Mouse (Mus musculus): ENCODE data around the gene Ubac1. TPM values are rescaled to one million over a fixed set of nuclear protein-coding genes. Genes with fewer than 3 reads are reported as not detected.

Gene Ubac1
- polyA plus RNA-seq, 1 experiment from 2014 or later: 290 TPM

DNA sequence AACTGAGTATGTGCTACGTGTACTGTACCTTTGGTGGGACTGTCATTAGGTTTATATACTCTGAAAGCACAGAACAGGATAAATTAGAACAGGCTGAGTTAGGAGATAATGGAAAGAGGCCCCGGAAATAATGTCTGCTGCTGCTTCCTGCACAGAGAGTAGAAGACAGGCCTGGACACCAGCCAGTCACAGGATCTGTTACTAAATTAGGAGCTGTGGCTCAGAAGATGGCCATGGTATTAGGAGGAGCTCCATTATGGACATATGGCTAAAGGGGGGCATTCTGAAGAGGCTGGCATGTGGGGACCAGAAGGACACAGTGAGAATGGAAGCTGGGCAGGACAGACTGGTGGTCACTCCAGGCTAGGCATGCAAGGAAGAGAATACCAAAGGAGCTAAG is 51.1 kb downstream of the Ubac1 start:
- H3K4me2 ChIP-seq: no peak overlapping the region
- H3K36me3 ChIP-seq (ENCODE audit: control insufficient read depth, insufficient read depth, low read length): peaks cover 12% of the 10 kb centered on the region; the same call in 1 of the 2 replicates
- ATAC-seq (replicated peaks; ENCODE audit: low FRiP score) (no peak), DNase-seq (ENCODE audit: low spot score) (no peak)
- H3K9me3 ChIP-seq (ENCODE audit: control insufficient read depth, low read length): no peaks in the 10 kb centered on the region
- no peak overlapping the region for H3K4me3 ChIP-seq (ENCODE audit: low read depth, low read length)
- H3K27me3 ChIP-seq (replicated peaks; ENCODE audit: control insufficient read depth, insufficient read depth, low read length): no peaks in the 10 kb centered on the region
- WGBS: 52% methylated on average over 2 of the region's 2 CpGs
- no peak overlapping the region for H3K27ac ChIP-seq (ENCODE audit: low read depth, low read length)
- H3K9ac ChIP-seq (ENCODE audit: low read depth, low read length): no peak overlapping the region
- peaks cover 7% of the 10 kb centered on the region; the same call in 1 of the 2 replicates for H3K4me1 ChIP-seq (replicated peaks; ENCODE audit: control insufficient read depth, insufficient read depth, low read length)

DNA sequence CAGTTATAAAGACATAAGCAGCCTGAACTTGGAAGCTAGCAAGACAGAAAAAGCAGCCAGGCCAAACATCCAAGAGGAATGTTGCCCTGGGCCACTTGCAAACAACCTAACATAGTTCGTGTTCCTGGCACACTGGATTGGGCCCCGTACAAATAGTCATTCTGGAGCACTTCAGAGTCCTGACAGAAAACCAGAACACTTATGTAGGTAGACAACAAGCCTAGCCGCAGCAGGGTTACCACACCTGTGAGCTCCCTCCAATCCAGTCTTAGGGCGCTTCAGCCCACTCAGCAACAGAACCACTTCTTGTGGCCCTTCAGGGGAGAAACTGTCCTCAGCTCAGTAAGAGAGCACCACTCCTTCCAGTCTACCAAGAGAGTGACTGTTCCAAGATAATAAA is 52.2 kb downstream of the Ubac1 start:
- peaks cover 7% of the 10 kb centered on the region; the same call in 1 of the 2 replicates for H3K4me1 ChIP-seq (replicated peaks; ENCODE audit: control insufficient read depth, insufficient read depth, low read length)

DNA sequence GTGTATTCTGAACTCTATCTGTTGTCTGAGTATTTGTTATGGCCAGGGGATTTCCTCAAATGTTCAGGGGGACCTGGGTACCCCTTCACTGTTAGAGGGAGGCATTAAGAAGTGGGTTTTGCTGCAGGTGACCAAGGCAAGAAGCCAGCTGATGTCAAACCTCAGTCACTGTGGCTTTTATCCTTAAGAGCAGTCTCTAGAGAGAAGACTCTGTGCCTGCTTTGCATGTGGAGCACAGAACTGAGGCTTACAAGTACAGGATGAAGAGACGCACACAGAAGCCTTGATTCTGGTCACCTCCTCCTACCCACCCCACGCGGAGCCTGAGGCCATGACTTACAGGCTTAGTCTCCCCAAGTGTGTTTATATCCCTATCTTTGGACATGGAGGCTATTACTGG is 72.3 kb downstream of the Ubac1 start:
- Histone ChIP-seq H3K4me1 (replicated peaks; ENCODE audit: control insufficient read depth, insufficient read depth, low read length) (no peaks in the 10 kb centered on the region), H3K36me3 (ENCODE audit: control insufficient read depth, insufficient read depth, low read length) (peaks cover 19% of the 10 kb centered on the region), H3K4me3 (ENCODE audit: low read depth, low read length) (no peak overlapping the region), H3K27me3 (replicated peaks; ENCODE audit: control insufficient read depth, insufficient read depth, low read length) (no peaks in the 10 kb centered on the region), H3K27ac (ENCODE audit: low read depth, low read length) (no peak overlapping the region), H3K4me2 (no peak overlapping the region), H3K9ac (ENCODE audit: low read depth, low read length) (no peak overlapping the region), H3K9me3 (ENCODE audit: control insufficient read depth, low read length) (no peaks in the 10 kb centered on the region)
- DNase-seq (ENCODE audit: low spot score) (no peak), ATAC-seq (replicated peaks; ENCODE audit: low FRiP score) (no peak)
- 88% methylated on average over 3 of the region's 3 CpGs for WGBS

More for the DNA sequence above, 52.2 kb downstream of the Ubac1 start:
- no peak overlapping the region for H3K27ac ChIP-seq (ENCODE audit: low read depth, low read length)
- peaks cover 23% of the 10 kb centered on the region; the same call in 1 of the 2 replicates for H3K36me3 ChIP-seq (ENCODE audit: control insufficient read depth, insufficient read depth, low read length)
- no peak for ATAC-seq (replicated peaks; ENCODE audit: low FRiP score)
- no peaks in the 10 kb centered on the region for H3K9me3 ChIP-seq (ENCODE audit: control insufficient read depth, low read length)
- WGBS: 87% methylated on average over 4 of the region's 4 CpGs
- H3K4me3 ChIP-seq (ENCODE audit: low read depth, low read length): no peak overlapping the region
- no peak for DNase-seq (ENCODE audit: low spot score)
- no peak overlapping the region for H3K4me2 ChIP-seq
- H3K9ac ChIP-seq (ENCODE audit: low read depth, low read length): no peak overlapping the region
- H3K27me3 ChIP-seq (replicated peaks; ENCODE audit: control insufficient read depth, insufficient read depth, low read length): no peaks in the 10 kb centered on the region

Other genes with a start within 250 kb of the Ubac1 start
- gene Lcn11, start 244.7 kb downstream of the Ubac1 start, polyA plus RNA-seq (2014; fragmentation: Nextera tagmentation; extraction: Ambion mirVana): not detected in 2 replicates
- gene Gm13539, start 239.5 kb downstream of the Ubac1 start, polyA plus RNA-seq (2014; fragmentation: Nextera tagmentation; extraction: Ambion mirVana): not detected in 2 replicates
- not detected in 2 replicates for gene Glt6d1, start 205.9 kb downstream of the Ubac1 start, polyA plus RNA-seq (2014; fragmentation: Nextera tagmentation; extraction: Ambion mirVana)
- gene Lcn9, start 198.6 kb downstream of the Ubac1 start, polyA plus RNA-seq (2014; fragmentation: Nextera tagmentation; extraction: Ambion mirVana): not detected in 2 replicates
- not detected in 2 replicates for gene Sohlh1, start 174.5 kb downstream of the Ubac1 start, polyA plus RNA-seq (2014; fragmentation: Nextera tagmentation; extraction: Ambion mirVana)
- gene Kcnt1, start 158.0 kb downstream of the Ubac1 start, polyA plus RNA-seq (2014; fragmentation: Nextera tagmentation; extraction: Ambion mirVana): 0.33 TPM in 1 of 2 replicates, not detected in the other
- 14.2 and 14.5 TPM in 2 replicates for gene Camsap1, start 38.5 kb downstream of the Ubac1 start, polyA plus RNA-seq (2014; fragmentation: Nextera tagmentation; extraction: Ambion mirVana)
- 4.0 TPM in 2 replicates for gene Nacc2, start 101.5 kb upstream of the Ubac1 start, polyA plus RNA-seq (2014; fragmentation: Nextera tagmentation; extraction: Ambion mirVana)
- gene Lhx3, start 186.5 kb upstream of the Ubac1 start, polyA plus RNA-seq (2014; fragmentation: Nextera tagmentation; extraction: Ambion mirVana): 0.09 TPM in 1 of 2 replicates, not detected in the other
- 13.5 and 14.7 TPM in 2 replicates for gene Qsox2, start 215.8 kb upstream of the Ubac1 start, polyA plus RNA-seq (2014; fragmentation: Nextera tagmentation; extraction: Ambion mirVana)